Mouse (Mus musculus) embryonic facial prominence, embryonic 13.5 days (tissue): ENCODE measurements around the gene Ociad2. TPM values are rescaled to one million over a fixed set of nuclear protein-coding genes. Genes with fewer than 3 reads are reported as not detected.
"Not testable (repeated sequence)": the region's sequence is repeated elsewhere in the genome, so short reads cannot be mapped to it uniquely, and the experiment has no call there.

Experiments used
- ATAC-seq: fragments of 200-750 bp; cut with Nextera tagmentation; 2 replicates; pipeline ENCODE4 v1.8.0; 2017; ENCODE audit warnings: low read depth; ENCODE audit not compliant: insufficient number of reproducible peaks, insufficient read depth, low FRiP score, low TSS enrichment
- H3K27ac ChIP-seq: fragments of 300-500 bp; sonication (generic); 2 replicates; pipeline ENCODE4 v1.5.1; 2015; ENCODE audit warnings: moderate library complexity, mild to moderate bottlenecking, inconsistent platforms
- H3K27me3 ChIP-seq: fragments of 300-500 bp; sonication (generic); 2 replicates; pipeline ENCODE4 v1.6.1; 2015; ENCODE audit warnings: mild to moderate bottlenecking, inconsistent platforms
- H3K36me3 ChIP-seq: fragments of 300-500 bp; sonication (generic); 2 replicates; pipeline ENCODE4 v1.6.1; 2015; ENCODE audit warnings: mild to moderate bottlenecking, inconsistent platforms
- H3K4me1 ChIP-seq: fragments of 300-500 bp; sonication (generic); 2 replicates; pipeline ENCODE4 v1.6.1; 2015; ENCODE audit warnings: inconsistent platforms
- H3K4me2 ChIP-seq: fragments of 300-500 bp; sonication (generic); 2 replicates; pipeline ENCODE4 v1.6.1; 2015; ENCODE audit warnings: moderate library complexity, mild to moderate bottlenecking, inconsistent platforms
- H3K4me3 ChIP-seq: fragments of 300-500 bp; sonication (generic); 2 replicates; pipeline ENCODE4 v1.5.1; 2015; ENCODE audit warnings: mild to moderate bottlenecking, inconsistent platforms
- H3K9ac ChIP-seq: fragments of 300-500 bp; sonication (generic); 2 replicates; pipeline ENCODE4 v1.6.1; 2015; ENCODE audit warnings: mild to moderate bottlenecking, inconsistent platforms
- H3K9me3 ChIP-seq: fragments of 300-500 bp; sonication (generic); 2 replicates; pipeline ENCODE4 v1.6.1; 2016; ENCODE audit warnings: inconsistent platforms
- WGBS: fragments of 180-500 bp; shearing (Covaris S2); methylation state at CpG from one replicate; pipeline ENCODE4 v1.1.7; 2015; ENCODE audit warnings: mixed read lengths; 5-methylcytosine and 5-hydroxymethylcytosine counted together
- polyA plus RNA-seq: library from polyadenylated mRNA; unstranded; fragments of >200 nt; fragmentation: Nextera tagmentation; extraction: Ambion mirVana; gene quantifications from 2 replicates; pipeline ENCODE4 v1.2.1, GENCODE M21; 2015

Ociad2 gene
- polyA plus RNA-seq, 1 experiment from 2014 or later: 12.9 TPM

- Histone ChIP-seq H3K9ac (no peak overlapping the region), H3K9me3 (no peaks in the 10 kb centered on the region), H3K4me1 (no peaks in the 10 kb centered on the region), H3K4me3 (no peak overlapping the region), H3K27me3 (no peaks in the 10 kb centered on the region), H3K4me2 (no peak overlapping the region), H3K36me3 (no peaks in the 10 kb centered on the region), H3K27ac (no peak overlapping the region)
- WGBS: 79% methylated on average over 8 of the region's 8 CpGs
- ATAC-seq: no peak
These were observed 16.2 kb downstream of the Ociad2 start for GRCm38 (mm10) chr5:73324526-73325170.

- no peaks in the 10 kb centered on the region for H3K36me3 ChIP-seq
- H3K9ac ChIP-seq: no peak overlapping the region
- no peak overlapping the region for H3K4me2 ChIP-seq
- H3K27me3 ChIP-seq: no peaks in the 10 kb centered on the region
- H3K4me1 ChIP-seq: no peaks in the 10 kb centered on the region
- no peak overlapping the region for H3K27ac ChIP-seq
- no peaks in the 10 kb centered on the region for H3K9me3 ChIP-seq
- WGBS: 75% methylated on average over 5 of the region's 5 CpGs
- no peak overlapping the region for H3K4me3 ChIP-seq
- no peak for ATAC-seq
These were observed 17.2 kb downstream of the Ociad2 start for GRCm38 (mm10) chr5:73323602-73324001.

GRCm38 (mm10) chr5:73322684-73323083 lies 18.1 kb downstream of the Ociad2 start:
- H3K4me1 ChIP-seq, H3K9me3 ChIP-seq, H3K36me3 ChIP-seq, ATAC-seq, H3K4me2 ChIP-seq, H3K27me3 ChIP-seq, H3K4me3 ChIP-seq, H3K9ac ChIP-seq, H3K27ac ChIP-seq: not testable (repeated sequence)
- WGBS: 89% methylated on average over 1 of the region's 1 CpGs

GRCm38 (mm10) chr5:73319306-73319705 lies 21.5 kb downstream of the Ociad2 start:
- Histone ChIP-seq H3K9ac (no peak overlapping the region), H3K9me3 (no peaks in the 10 kb centered on the region), H3K36me3 (peaks cover 31% of the 10 kb centered on the region), H3K4me3 (no peak overlapping the region), H3K27me3 (no peaks in the 10 kb centered on the region), H3K27ac (no peak overlapping the region), H3K4me1 (no peaks in the 10 kb centered on the region), H3K4me2 (no peak overlapping the region)
- no peak for ATAC-seq
- 89% methylated on average over 5 of the region's 5 CpGs for WGBS

GRCm38 (mm10) chr5:73314654-73315053 lies 26.2 kb downstream of the Ociad2 start:
- Histone ChIP-seq H3K4me1 (no peaks in the 10 kb centered on the region), H3K4me3 (no peak overlapping the region), H3K27ac (no peak overlapping the region), H3K4me2 (no peak overlapping the region), H3K9ac (no peak overlapping the region), H3K27me3 (no peaks in the 10 kb centered on the region), H3K36me3 (peaks cover 71% of the 10 kb centered on the region), H3K9me3 (no peaks in the 10 kb centered on the region)
- WGBS: 96% methylated on average over 2 of the region's 2 CpGs
- ATAC-seq: no peak

GRCm38 (mm10) chr5:73313591-73313990 lies 27.2 kb downstream of the Ociad2 start:
- H3K4me1 ChIP-seq: no peaks in the 10 kb centered on the region
- no peak overlapping the region for H3K4me3 ChIP-seq
- H3K27ac ChIP-seq: no peak overlapping the region
- WGBS: 90% methylated on average over 10 of the region's 10 CpGs
- no peak overlapping the region for H3K9ac ChIP-seq
- H3K9me3 ChIP-seq: no peaks in the 10 kb centered on the region
- no peak for ATAC-seq
- no peaks in the 10 kb centered on the region for H3K27me3 ChIP-seq
- H3K4me2 ChIP-seq: no peak overlapping the region
- H3K36me3 ChIP-seq: peaks cover 79% of the 10 kb centered on the region

- ATAC-seq: no peak
- Histone ChIP-seq H3K4me2 (no peak overlapping the region), H3K4me3 (no peak overlapping the region), H3K9ac (no peak overlapping the region), H3K27me3 (no peaks in the 10 kb centered on the region), H3K27ac (no peak overlapping the region), H3K36me3 (peaks cover 91% of the 10 kb centered on the region), H3K9me3 (no peaks in the 10 kb centered on the region), H3K4me1 (no peaks in the 10 kb centered on the region)
- 92% methylated on average over 5 of the region's 5 CpGs for WGBS
These were observed 29.4 kb downstream of the Ociad2 start for GRCm38 (mm10) chr5:73311458-73311857.

- no peak overlapping the region for H3K4me3 ChIP-seq
These were observed 30.4 kb downstream of the Ociad2 start for GRCm38 (mm10) chr5:73310401-73310800.

GRCm38 (mm10) chr5:73309496-73309895 lies 31.3 kb downstream of the Ociad2 start:
- Histone ChIP-seq H3K9me3 (no peaks in the 10 kb centered on the region), H3K4me3 (no peak overlapping the region), H3K9ac (no peak overlapping the region), H3K4me2 (no peak overlapping the region), H3K36me3 (peaks cover 86% of the 10 kb centered on the region), H3K27me3 (no peaks in the 10 kb centered on the region), H3K27ac (no peak overlapping the region), H3K4me1 (no peaks in the 10 kb centered on the region)
- ATAC-seq: no peak
- WGBS: 92% methylated on average over 4 of the region's 4 CpGs

More at GRCm38 (mm10) chr5:73310401-73310800, 30.4 kb downstream of the Ociad2 start:
- Histone ChIP-seq H3K36me3 (peaks cover 88% of the 10 kb centered on the region), H3K9me3 (no peaks in the 10 kb centered on the region), H3K27me3 (no peaks in the 10 kb centered on the region), H3K4me2 (no peak overlapping the region), H3K27ac (no peak overlapping the region), H3K9ac (no peak overlapping the region), H3K4me1 (no peaks in the 10 kb centered on the region)
- 92% methylated on average over 1 of the region's 1 CpGs for WGBS
- ATAC-seq: no peak

GRCm38 (mm10) chr5:73307297-73307696 lies 33.5 kb downstream of the Ociad2 start:
- no peaks in the 10 kb centered on the region for H3K9me3 ChIP-seq
- no peak overlapping the region for H3K27ac ChIP-seq
- no peak overlapping the region for H3K9ac ChIP-seq
- ATAC-seq: no peak
- no peaks in the 10 kb centered on the region for H3K4me1 ChIP-seq
- H3K4me3 ChIP-seq: no peak overlapping the region
- H3K36me3 ChIP-seq: peaks cover 78% of the 10 kb centered on the region
- no peak overlapping the region for H3K4me2 ChIP-seq
- H3K27me3 ChIP-seq: no peaks in the 10 kb centered on the region
- 92% methylated on average over 3 of the region's 3 CpGs for WGBS

GRCm38 (mm10) chr5:73306486-73306885 lies 34.3 kb downstream of the Ociad2 start:
- 95% methylated on average over 6 of the region's 6 CpGs for WGBS
- Histone ChIP-seq H3K4me1 (no peaks in the 10 kb centered on the region), H3K4me3 (no peak overlapping the region), H3K27me3 (no peaks in the 10 kb centered on the region), H3K9ac (no peak overlapping the region), H3K36me3 (peaks cover 80% of the 10 kb centered on the region), H3K9me3 (no peaks in the 10 kb centered on the region), H3K4me2 (no peak overlapping the region), H3K27ac (no peak overlapping the region)
- no peak for ATAC-seq

GRCm38 (mm10) chr5:73304507-73304906 lies 36.3 kb downstream of the Ociad2 start:
- Histone ChIP-seq H3K27me3 (no peaks in the 10 kb centered on the region), H3K9me3 (no peaks in the 10 kb centered on the region), H3K4me3 (no peak overlapping the region), H3K4me2 (no peak overlapping the region), H3K4me1 (no peaks in the 10 kb centered on the region), H3K27ac (no peak overlapping the region), H3K9ac (no peak overlapping the region), H3K36me3 (peaks cover 78% of the 10 kb centered on the region)
- 91% methylated on average over 12 of the region's 12 CpGs for WGBS
- ATAC-seq: no peak
